In genomic region chr4:116174466-116175116, GRCm38 (mm10) we compare ENCODE assay signal across 9 mouse cellular contexts. TPM values are rescaled to one million over a fixed set of nuclear protein-coding genes. Genes with fewer than 3 reads are reported as not detected.
DNase-seq lines count a peak whose midpoint lies in the region; ATAC-seq and TF ChIP-seq lines count a peak whose summit lies in the region.
"Had no signal": no experiment of that assay in that cellular context is flagged by ENCODE, and none has a peak within 500 bp of the region (broad histone marks: within the 10 kb centered on the region; RNA-seq: fewer than 3 reads in every experiment).

No protein-coding gene starts in this region.

- H3K27me3 ChIP-seq in MEL (ENCODE audit: control insufficient read depth in 1 of 2, insufficient read depth in 2 of 2, low read length in 2 of 2) = no peaks in the 10 kb centered on the region

- no peak overlapping the region for H3K9ac ChIP-seq in MEL (ENCODE audit: control insufficient read depth, low read depth, low read length, poor library complexity, severe bottlenecking)

- H3K9me3 ChIP-seq in MEL (replicated peaks; ENCODE audit: insufficient read depth, low read length) = no peaks in the 10 kb centered on the region

- no peak for TF ChIP-seq EP300 in MEL (IDR thresholded peaks at IDR 0.05; ENCODE audit: low read depth in 1 of 2, low read length in 2 of 2)

- H3K79me2 ChIP-seq in MEL (ENCODE audit: control insufficient read depth, insufficient read depth, low read length, poor library complexity) = no peaks in the 10 kb centered on the region

- DNase-seq in frontal cortex, adult 2 months (ENCODE audit: extremely low spot score in 1 of 2, low spot score in 1 of 2) = no peak
- DNase-seq in MEL (ENCODE audit: low read depth, low spot score) = no peak
- peak; percentile 76 to 77 for DNase-seq in cerebellum, postnatal 36 days
- peak; percentile 41 to 67 for DNase-seq in kidney, postnatal 4 days
- no peak for DNase-seq in layer of hippocampus, adult 18-20 months (ENCODE audit: low spot score in 2 of 2)
- DNase-seq in frontal cortex, postnatal 25 days (ENCODE audit: low spot score in 2 of 2) = no peak
- DNase-seq in right cerebral cortex, postnatal 10 days (ENCODE audit: low spot score in 2 of 2) = no peak

- no peak for TF ChIP-seq RAD21 in MEL (IDR thresholded peaks at IDR 0.05; ENCODE audit: low read depth, low read length)

- TF ChIP-seq CTCF in MEL (IDR thresholded peaks at IDR 0.05 in 2 of 3, conservative IDR thresholded peaks at IDR 0.05 in 1 of 3; ENCODE audit: control insufficient read depth in 1 of 3, insufficient read depth in 1 of 3, low read depth in 2 of 3, low read length in 3 of 3, poor library complexity in 1 of 3, severe bottlenecking in 1 of 3) = no peak

- no peak overlapping the region for H3K4me3 ChIP-seq in MEL (ENCODE audit: control insufficient read depth in 1 of 2, insufficient read depth in 1 of 2, low read depth in 2 of 2, low read length in 2 of 2)

- ATAC-seq in frontal cortex, adult (ENCODE audit: low TSS enrichment) = peak; percentile 26; the same call in 1 of the 2 replicates

- peaks cover 2 to 22% of the 10 kb centered on the region in 2 experiments; a peak in 2 of 4 replicates for H3K4me1 ChIP-seq in MEL (ENCODE audit: control insufficient read depth in 1 of 2, insufficient read depth in 2 of 2, low read length in 2 of 2)

- no peak overlapping the region for H3K27ac ChIP-seq in MEL (ENCODE audit: control insufficient read depth, low read depth, low read length)

- TF ChIP-seq POLR2A in MEL (IDR thresholded peaks at IDR 0.05; ENCODE audit: control insufficient read depth in 1 of 2, insufficient read depth in 1 of 2, low read depth in 1 of 2, low read length in 2 of 2, poor library complexity in 1 of 2) = no peak

- peaks cover 0 to 12% of the 10 kb centered on the region in 2 experiments; a peak in 2 of 4 replicates for H3K36me3 ChIP-seq in MEL (ENCODE audit: control insufficient read depth in 1 of 2, insufficient read depth in 2 of 2, low read length in 2 of 2)

TF ChIP-seq in MEL, 35 proteins besides CTCF, POLR2A, EP300 and RAD21:
- TF ChIP-seq SMC3 (IDR thresholded peaks at IDR 0.05; ENCODE audit: low read depth, low read length) (no peak), GATA1 (IDR thresholded peaks at IDR 0.05; ENCODE audit: low read depth, low read length) (0 out of 2 replicates have a peak, but pooled peaks have one; percentile 16)

RNA-seq across cellular contexts. Expression of gene Gm49337, which starts 1.4 kb away (rescaled TPM):
- 0.14 TPM in 1 of 2 replicates, not detected in the other for polyA plus RNA-seq in frontal cortex, adult 2 months (2012; rRNA removed)
- not detected in 2 replicates for total RNA-seq in MEL (2012; rRNA removed)
- polyA plus RNA-seq in MEL (2012; ENCODE audit: insufficient read depth in 1 of 2, insufficient read length in 2 of 2, low read depth in 1 of 2, low replicate concordance in 2 of 2, missing spikeins in 1 of 2) = not detected
- total RNA-seq in layer of hippocampus, adult 18-20 months (2021) = 1 to 10 TPM; 1.5 to 3.6 TPM

RNA-seq across cellular contexts. Expression of gene 1700042G07Rik, which starts 1.4 kb away (rescaled TPM):
- not detected in 2 replicates for polyA plus RNA-seq in frontal cortex, adult 2 months (2012; rRNA removed)
- total RNA-seq in MEL (2012; rRNA removed) = not detected in 2 replicates
- not detected for polyA plus RNA-seq in MEL (2012; ENCODE audit: insufficient read depth in 1 of 2, insufficient read length in 2 of 2, low read depth in 1 of 2, low replicate concordance in 2 of 2, missing spikeins in 1 of 2)
- total RNA-seq in layer of hippocampus, adult 18-20 months (2021) = not detected
- total RNA-seq: left cerebral cortex, adult 8-10 months had no signal

RNA-seq across cellular contexts. Expression of gene Tspan1, which starts 7.2 kb away (rescaled TPM):
- 0.20 and 0.23 TPM in 2 replicates for polyA plus RNA-seq in frontal cortex, adult 2 months (2012; rRNA removed)
- total RNA-seq in MEL (2012; rRNA removed) = 0.08 TPM in 1 of 2 replicates, not detected in the other
- polyA plus RNA-seq in MEL (2012; ENCODE audit: insufficient read depth in 1 of 2, insufficient read length in 2 of 2, low read depth in 1 of 2, low replicate concordance in 2 of 2, missing spikeins in 1 of 2) = under 1 TPM in 1 of 2 experiments, not detected in 1; 0.03 TPM
- total RNA-seq in layer of hippocampus, adult 18-20 months (2021) = not detected

RNA-seq across cellular contexts. Expression of gene Lurap1, which starts 23.5 kb away (rescaled TPM):
- 11.3 and 12.1 TPM in 2 replicates for polyA plus RNA-seq in frontal cortex, adult 2 months (2012; rRNA removed)
- total RNA-seq in MEL (2012; rRNA removed) = 0.85 and 1.2 TPM in 2 replicates
- 1 to 10 TPM in 1 of 2 experiments, not detected in 1; 1.2 TPM for polyA plus RNA-seq in MEL (2012; ENCODE audit: insufficient read depth in 1 of 2, insufficient read length in 2 of 2, low read depth in 1 of 2, low replicate concordance in 2 of 2, missing spikeins in 1 of 2)
- total RNA-seq in layer of hippocampus, adult 18-20 months (2021) = 10 to 100 TPM; 22.9 to 24.6 TPM

RNA-seq across cellular contexts. Expression of gene Pik3r3, which starts 46.8 kb away (rescaled TPM):
- 40.4 and 44.9 TPM in 2 replicates for polyA plus RNA-seq in frontal cortex, adult 2 months (2012; rRNA removed)
- 1.1 and 2.5 TPM in 2 replicates for total RNA-seq in MEL (2012; rRNA removed)
- 1 to 10 TPM in 1 of 2 experiments, not detected in 1; 2.1 TPM for polyA plus RNA-seq in MEL (2012; ENCODE audit: insufficient read depth in 1 of 2, insufficient read length in 2 of 2, low read depth in 1 of 2, low replicate concordance in 2 of 2, missing spikeins in 1 of 2)
- 10 to 100 TPM; 31.3 to 34.3 TPM for total RNA-seq in layer of hippocampus, adult 18-20 months (2021)

Comparison
In these comparisons a context has a peak if more than half of its experiments do, and no peak if none do; other contexts are left out.
1. DNase-seq: peak in cerebellum, postnatal 36 days (2 of 2) and kidney, postnatal 4 days (2 of 2); none in frontal cortex, adult 2 months (0 of 2), MEL (single experiment), layer of hippocampus, adult 18-20 months (0 of 2), frontal cortex, postnatal 25 days (0 of 2) and right cerebral cortex, postnatal 10 days (0 of 2).